Mouse (Mus musculus) intestine, embryonic 16.5 days (tissue): ENCODE measurements around the gene Echdc1. TPM values are rescaled to one million over a fixed set of nuclear protein-coding genes. Genes with fewer than 3 reads are reported as not detected.
A peak's percentile ranks its signal among the peaks of the same experiment; 100 is the strongest.

Source experiments
- ATAC-seq: fragments of 200-750 bp; cut with Nextera tagmentation; 2 replicates; pipeline ENCODE4 v1.8.0; 2017; ENCODE audit warnings: moderate TSS enrichment, moderate library complexity
- H3K27ac ChIP-seq: fragments of 300-500 bp; sonication (generic); 2 replicates; pipeline ENCODE4 v1.5.1; 2014; ENCODE audit warnings: mild to moderate bottlenecking, low read length
- H3K27me3 ChIP-seq: fragments of 300-500 bp; sonication (generic); replicated peaks from 2 replicates; pipeline ENCODE4 v1.6.1; 2014; ENCODE audit warnings: low read length, control low read depth, mixed read lengths; ENCODE audit not compliant: control insufficient read depth, insufficient read depth
- H3K36me3 ChIP-seq: fragments of 300-500 bp; sonication (generic); 2 replicates; pipeline ENCODE4 v1.6.1; 2014; ENCODE audit warnings: low read length, control low read depth; ENCODE audit not compliant: control insufficient read depth, insufficient read depth
- H3K4me1 ChIP-seq: fragments of 300-500 bp; sonication (generic); 2 replicates; pipeline ENCODE4 v1.6.1; 2014; ENCODE audit warnings: low read length, control low read depth, mixed read lengths; ENCODE audit not compliant: control insufficient read depth, insufficient read depth
- H3K4me2 ChIP-seq: fragments of 300-500 bp; sonication (generic); 2 replicates; pipeline ENCODE4 v1.6.1; 2014; ENCODE audit warnings: low read depth, low read length, control low read depth
- H3K4me3 ChIP-seq: fragments of 300-500 bp; sonication (generic); 2 replicates; pipeline ENCODE4 v1.5.1; 2014; ENCODE audit warnings: mild to moderate bottlenecking, low read length
- H3K9ac ChIP-seq: fragments of 300-500 bp; sonication (generic); 2 replicates; pipeline ENCODE4 v1.6.1; 2014; ENCODE audit warnings: low read depth, low read length
- H3K9me3 ChIP-seq: fragments of 300-500 bp; sonication (generic); 2 replicates; pipeline ENCODE4 v1.6.1; 2016; ENCODE audit warnings: low read length, control low read depth; ENCODE audit not compliant: control insufficient read depth
- WGBS: fragments of 180-500 bp; shearing (Covaris S2); extraction: QIAGEN DNeasy Blood & Tissue Kit; methylation state at CpG from one replicate; pipeline ENCODE4 v1.1.7; 2014; 5-methylcytosine and 5-hydroxymethylcytosine counted together
- polyA plus RNA-seq: library from polyadenylated mRNA; unstranded; fragments of >200 nt; fragmentation: Nextera tagmentation; extraction: Ambion mirVana; gene quantifications from 2 replicates; pipeline ENCODE4 v1.2.1, GENCODE M21; 2015

Gene Echdc1
- polyA plus RNA-seq, 1 experiment from 2014 or later: 45.6 TPM

DNA sequence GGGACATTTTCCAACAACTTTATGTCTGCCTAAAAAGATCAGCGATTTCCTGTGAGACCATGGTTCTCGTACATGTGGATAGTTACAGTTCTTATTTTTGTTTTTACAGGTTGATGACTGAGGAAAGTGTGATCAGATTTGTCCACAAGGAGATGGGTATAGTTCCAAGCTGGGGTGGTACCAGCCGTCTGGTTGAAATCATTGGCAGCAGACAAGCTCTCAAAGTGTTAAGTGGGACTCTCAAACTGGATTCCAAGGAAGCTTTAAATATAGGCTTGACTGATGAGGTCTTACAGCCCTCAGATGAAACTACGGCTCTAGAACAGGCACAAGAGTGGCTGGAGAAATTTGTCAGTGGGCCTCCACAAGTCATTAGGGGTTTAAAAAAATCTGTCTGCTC lies 31.3 kb downstream of the Echdc1 start:
- H3K9ac ChIP-seq: no peak overlapping the region
- no peak overlapping the region for H3K4me3 ChIP-seq
- no peak overlapping the region for H3K27ac ChIP-seq
- no peak overlapping the region for H3K4me2 ChIP-seq
- H3K4me1 ChIP-seq: no peaks in the 10 kb centered on the region
- 81% methylated on average over 4 of the region's 4 CpGs for WGBS
- H3K27me3 ChIP-seq: no peaks in the 10 kb centered on the region
- no peak for ATAC-seq
- H3K36me3 ChIP-seq: peaks cover 10% of the 10 kb centered on the region; the same call in 1 of the 2 replicates
- no peaks in the 10 kb centered on the region for H3K9me3 ChIP-seq

DNA sequence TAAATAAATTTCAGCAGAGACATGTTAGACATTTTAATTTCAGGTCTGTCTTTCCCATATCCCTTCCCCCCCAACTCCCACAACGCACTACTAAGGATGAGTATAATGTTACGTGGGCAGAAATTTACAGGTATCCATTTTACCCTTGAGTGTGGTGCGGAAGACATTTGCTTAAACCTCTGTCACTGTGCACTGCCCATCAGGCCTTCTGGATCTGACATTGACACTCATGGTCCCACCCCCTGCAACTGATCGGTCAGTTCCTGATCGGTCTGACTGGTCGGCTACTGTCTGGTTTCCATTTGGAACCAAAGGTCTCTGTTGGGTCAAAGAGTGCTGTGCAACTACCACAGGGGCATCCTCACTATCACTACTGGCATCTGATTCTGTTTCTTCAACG lies 33.7 kb downstream of the Echdc1 start:
- Histone ChIP-seq H3K27me3 (no peaks in the 10 kb centered on the region), H3K4me2 (no peak overlapping the region), H3K36me3 (peaks cover 10% of the 10 kb centered on the region; the same call in 1 of the 2 replicates), H3K9ac (no peak overlapping the region), H3K4me1 (no peaks in the 10 kb centered on the region), H3K9me3 (no peaks in the 10 kb centered on the region), H3K27ac (no peak overlapping the region), H3K4me3 (no peak overlapping the region)
- 92% methylated on average over 7 of the region's 7 CpGs for WGBS
- no peak for ATAC-seq

DNA sequence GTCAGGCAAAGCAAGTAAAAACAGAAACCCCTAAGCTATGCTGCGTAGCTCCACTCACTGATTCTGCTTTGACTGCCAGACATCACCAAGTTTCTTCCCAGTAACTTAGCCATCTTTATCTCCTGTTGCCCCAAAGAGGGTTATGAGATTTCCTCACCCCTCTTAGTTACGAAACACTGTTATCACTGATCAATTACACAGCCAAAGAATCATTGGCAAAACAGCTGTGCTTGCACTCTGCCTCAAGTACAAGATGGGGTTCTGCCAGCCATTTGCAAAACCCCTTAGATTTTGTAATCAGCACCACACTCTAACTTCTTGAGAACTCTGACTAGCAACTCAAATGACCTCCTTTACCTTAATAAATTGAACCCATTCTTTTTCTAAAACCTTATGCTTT lies 38.5 kb downstream of the Echdc1 start:
- 88% methylated on average over 2 of the region's 2 CpGs for WGBS
- H3K27ac ChIP-seq: no peak overlapping the region
- H3K9ac ChIP-seq: no peak overlapping the region
- H3K4me3 ChIP-seq: no peak overlapping the region
- H3K4me2 ChIP-seq: no peak overlapping the region
- ATAC-seq: no peak
- peaks cover 6% of the 10 kb centered on the region; the same call in 1 of the 2 replicates for H3K36me3 ChIP-seq
- H3K27me3 ChIP-seq: no peaks in the 10 kb centered on the region
- H3K9me3 ChIP-seq: no peaks in the 10 kb centered on the region
- no peaks in the 10 kb centered on the region for H3K4me1 ChIP-seq

DNA sequence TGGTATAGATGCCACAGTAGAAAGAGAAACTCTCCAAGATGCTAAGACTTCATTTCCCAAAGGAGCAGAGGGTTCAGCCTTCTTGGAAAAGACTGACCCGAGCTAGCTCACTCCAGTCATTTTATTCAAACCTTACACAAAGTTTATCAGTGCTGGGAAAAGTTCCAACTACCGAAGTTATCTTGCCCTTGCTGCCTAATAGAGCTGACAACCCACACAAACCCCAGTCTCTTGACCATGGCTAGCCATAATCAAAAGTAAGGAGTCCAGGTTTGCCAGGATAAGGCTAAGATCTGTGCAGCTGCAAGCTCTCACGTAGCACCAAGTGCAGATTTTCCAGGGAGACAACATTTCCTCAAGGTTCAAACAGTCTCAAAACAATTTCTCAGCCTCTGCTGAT lies 39.6 kb downstream of the Echdc1 start:
- Histone ChIP-seq H3K4me3 (no peak overlapping the region), H3K27me3 (no peaks in the 10 kb centered on the region), H3K4me2 (no peak overlapping the region), H3K9me3 (no peaks in the 10 kb centered on the region), H3K36me3 (no peaks in the 10 kb centered on the region), H3K4me1 (no peaks in the 10 kb centered on the region), H3K27ac (no peak overlapping the region), H3K9ac (no peak overlapping the region)
- WGBS: 80% methylated on average over 3 of the region's 3 CpGs
- no peak for ATAC-seq

- no peak overlapping the region for H3K4me2 ChIP-seq
- no peak overlapping the region for H3K9ac ChIP-seq
- WGBS: 44% methylated on average over 7 of the region's 7 CpGs
- no peak overlapping the region for H3K27ac ChIP-seq
- no peaks in the 10 kb centered on the region for H3K9me3 ChIP-seq
- no peaks in the 10 kb centered on the region for H3K4me1 ChIP-seq
- ATAC-seq: no peak
- no peak overlapping the region for H3K4me3 ChIP-seq
- no peaks in the 10 kb centered on the region for H3K27me3 ChIP-seq
- no peaks in the 10 kb centered on the region for H3K36me3 ChIP-seq
These were observed 41.2 kb downstream of the Echdc1 start for GRCm38 (mm10) chr10:29354183-29354582.

DNA sequence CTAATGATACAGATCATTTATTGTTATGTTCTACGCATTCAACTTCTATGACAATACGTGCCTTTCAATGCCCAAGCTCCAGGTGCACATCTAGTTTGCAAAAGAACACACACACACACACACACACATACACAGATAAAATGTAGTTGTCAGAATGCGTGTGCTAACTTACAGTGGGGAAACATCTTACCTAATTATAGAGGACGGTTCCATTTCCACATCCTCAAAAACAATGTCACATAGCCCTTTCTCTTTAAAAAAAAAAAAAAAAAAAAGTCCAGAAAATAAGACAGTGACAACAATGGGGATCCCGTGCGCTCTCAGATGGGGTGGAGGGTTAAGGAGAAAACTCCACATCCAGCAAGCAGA lies 48.1 kb downstream of the Echdc1 start:
- H3K27ac ChIP-seq: peak overlapping the region; percentile 99
- H3K36me3 ChIP-seq: no peaks in the 10 kb centered on the region
- H3K4me2 ChIP-seq: peak overlapping the region; percentile 54
- no peaks in the 10 kb centered on the region for H3K27me3 ChIP-seq
- WGBS: under 1% methylated on average over 6 of the region's 6 CpGs
- peaks cover 8% of the 10 kb centered on the region for H3K4me1 ChIP-seq
- peak overlapping the region; percentile 99 for H3K9ac ChIP-seq
- H3K4me3 ChIP-seq: peak overlapping the region; percentile 94
- no peaks in the 10 kb centered on the region for H3K9me3 ChIP-seq
- ATAC-seq: no peak

GRCm38 (mm10) chr10:29361464-29362196 lies 48.7 kb downstream of the Echdc1 start:
- Histone ChIP-seq H3K36me3 (no peaks in the 10 kb centered on the region), H3K9ac (peak overlapping the region; percentile 99), H3K9me3 (no peaks in the 10 kb centered on the region), H3K4me2 (peak overlapping the region; percentile 77), H3K4me3 (peak overlapping the region; percentile 94), H3K4me1 (peaks cover 8% of the 10 kb centered on the region), H3K27me3 (no peaks in the 10 kb centered on the region), H3K27ac (peak overlapping the region; percentile 99)
- peak; percentile 99 for ATAC-seq
- under 1% methylated on average over 83 of the region's 100 CpGs for WGBS

DNA sequence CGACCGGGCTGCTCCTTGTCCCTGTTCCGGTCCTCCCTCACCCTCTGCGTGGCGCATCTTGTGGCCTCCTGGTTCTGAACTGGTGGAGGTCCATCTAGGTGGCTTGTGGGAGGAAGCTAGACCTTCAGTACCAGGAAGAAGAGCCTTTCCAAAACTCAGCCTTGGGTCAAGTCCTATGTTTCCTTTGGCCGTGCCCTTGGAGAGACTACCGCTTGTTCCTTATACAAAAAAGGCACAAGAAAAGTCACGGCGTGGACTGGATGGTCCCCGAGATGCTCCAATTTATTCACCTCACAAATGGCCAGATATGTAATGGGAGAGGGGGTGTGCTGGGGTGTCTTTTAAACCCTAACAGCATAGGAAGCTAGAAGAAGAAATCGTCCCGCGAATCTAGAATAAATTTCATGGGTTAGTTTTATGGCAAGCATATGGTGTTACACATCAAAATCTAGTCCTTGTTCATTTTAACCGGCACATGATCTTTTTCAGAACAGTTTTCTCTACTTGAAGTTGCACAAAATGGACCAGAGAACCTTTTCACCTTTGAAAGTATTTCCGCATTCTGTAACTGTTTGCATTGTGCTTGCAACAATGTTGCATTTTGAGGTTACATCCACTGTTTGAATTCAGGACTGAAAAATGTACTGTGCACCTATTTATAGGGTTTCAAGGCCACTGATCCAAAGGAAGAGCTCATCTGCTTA lies 49.4 kb downstream of the Echdc1 start, which contains the start of gene Rnf146:
Gene Rnf146, minus strand, starts transcription at position 246 of the 704 bp plus-strand sequence.
- ATAC-seq: no peak
- Histone ChIP-seq H3K36me3 (no peaks in the 10 kb centered on the region), H3K4me2 (peak within 1 kb of the TSS; percentile 77), H3K9ac (peak within 1 kb of the TSS; percentile 99), H3K4me1 (peaks cover 8% of the 10 kb centered on the region), H3K9me3 (no peaks in the 10 kb centered on the region), H3K27ac (peak within 1 kb of the TSS; percentile 99), H3K27me3 (no peaks in the 10 kb centered on the region), H3K4me3 (peak within 1 kb of the TSS; percentile 94)
- WGBS: 5% methylated on average over 15 of the region's 15 CpGs

DNA sequence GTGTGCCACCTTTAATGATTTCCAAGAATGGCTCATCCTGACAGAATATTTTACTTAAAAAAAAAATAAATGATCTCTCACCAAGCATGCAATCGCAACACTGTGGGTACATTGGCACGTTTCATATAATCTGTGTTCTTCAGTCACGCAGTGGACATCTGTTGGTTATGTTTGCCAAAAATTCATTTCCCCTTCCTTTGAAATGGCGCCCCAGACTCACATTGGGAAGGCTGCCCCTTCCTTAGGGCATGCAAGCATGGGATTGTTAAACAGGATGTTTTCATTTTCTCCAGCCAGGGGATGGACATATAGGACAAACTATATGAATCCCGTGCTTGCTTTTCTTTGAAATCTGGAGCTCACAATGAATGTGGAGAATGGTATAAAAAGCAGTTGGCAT lies 61.1 kb downstream of the Echdc1 start:
- H3K4me3 ChIP-seq: no peak overlapping the region
- H3K9ac ChIP-seq: no peak overlapping the region
- no peaks in the 10 kb centered on the region for H3K4me1 ChIP-seq
- no peak overlapping the region for H3K4me2 ChIP-seq
- WGBS: 79% methylated on average over 5 of the region's 5 CpGs
- no peak for ATAC-seq
- H3K27ac ChIP-seq: no peak overlapping the region
- H3K27me3 ChIP-seq: no peaks in the 10 kb centered on the region
- no peaks in the 10 kb centered on the region for H3K36me3 ChIP-seq
- H3K9me3 ChIP-seq: no peaks in the 10 kb centered on the region
